Mouse (Mus musculus) liver, embryonic 14.5 days (tissue): ENCODE results near the gene Grhl3. TPM values are rescaled to one million over a fixed set of nuclear protein-coding genes. Genes with fewer than 3 reads are reported as not detected.

ENCODE experiments used
- ATAC-seq: fragments of 200-750 bp; cut with Nextera tagmentation; 2 replicates; pipeline ENCODE4 v1.8.0; 2017; ENCODE audit warnings: moderate number of reproducible peaks, mild to moderate bottlenecking, moderate library complexity; ENCODE audit not compliant: insufficient read depth
- DNase-seq, 3 experiments: peaks; one replicate each; pipeline ENCODE4 v3.0.0-alpha.2; 2012 to 2013; ENCODE audit warnings: low read depth in 3 of 3, low spot score in 3 of 3
- H3K27ac ChIP-seq: fragments of 300-500 bp; sonication (generic); 2 replicates; pipeline ENCODE4 v1.5.1; 2014; ENCODE audit warnings: moderate library complexity, mild to moderate bottlenecking, control low read depth, inconsistent platforms
- H3K27me3 ChIP-seq: fragments of 300-500 bp; sonication (generic); 2 replicates; pipeline ENCODE4 v1.6.1; 2014; ENCODE audit warnings: mild to moderate bottlenecking, low read length, moderate library complexity; ENCODE audit not compliant: control insufficient read depth, insufficient read depth
- H3K36me3 ChIP-seq: fragments of 300-500 bp; sonication (generic); replicated peaks from 2 replicates; pipeline ENCODE4 v1.6.1; 2014; ENCODE audit warnings: low read depth; ENCODE audit not compliant: control insufficient read depth, insufficient read depth
- H3K4me1 ChIP-seq, 2 experiments: fragments of 200-500 bp in 1 of 2; fragments of 300-500 bp in 1 of 2; sonication (generic) in 1 of 2; replicated peaks; 2 replicates each; pipeline ENCODE4 v1.6.1; 2012 to 2014; ENCODE audit warnings: antibody characterized with exemption in 1 of 2, inconsistent platforms in 1 of 2, low read length in 1 of 2; ENCODE audit not compliant: control insufficient read depth in 2 of 2, insufficient read depth in 2 of 2
- H3K4me2 ChIP-seq: fragments of 300-500 bp; sonication (generic); 2 replicates; pipeline ENCODE4 v1.6.1; 2014; ENCODE audit warnings: low read depth, mild to moderate bottlenecking, control low read depth, moderate library complexity
- H3K4me3 ChIP-seq, 2 experiments: fragments of 200-500 bp in 1 of 2; fragments of 300-500 bp in 1 of 2; sonication (generic) in 1 of 2; 2 replicates each; pipeline ENCODE4 v1.5.1; 2012 to 2014; ENCODE audit warnings: low read depth in 2 of 2, low read length in 2 of 2, mild to moderate bottlenecking in 2 of 2, control low read depth in 1 of 2, inconsistent platforms in 1 of 2, moderate library complexity in 1 of 2; ENCODE audit not compliant: insufficient read depth in 1 of 2
- H3K9ac ChIP-seq: fragments of 300-500 bp; sonication (generic); replicated peaks from 2 replicates; pipeline ENCODE4 v1.6.1; 2014; ENCODE audit warnings: mild to moderate bottlenecking, control low read depth, moderate library complexity
- H3K9me3 ChIP-seq: fragments of 300-500 bp; sonication (generic); 2 replicates; pipeline ENCODE4 v1.6.1; 2016; ENCODE audit warnings: low read length, mixed read lengths; ENCODE audit not compliant: control insufficient read depth
- CTCF ChIP-seq: IDR thresholded peaks from 2 replicates; pipeline ENCODE4 v1.5.1; 2016; ENCODE audit warnings: antibody characterized with exemption, low read depth, control low read depth
- EP300 ChIP-seq: IDR thresholded peaks from 2 replicates; pipeline ENCODE4 v1.6.1; 2016; ENCODE audit warnings: antibody characterized with exemption, low read depth
- WGBS: fragments of 180-500 bp; shearing (Covaris S2); extraction: QIAGEN DNeasy Blood & Tissue Kit; methylation state at CpG from one replicate; pipeline ENCODE4 v1.1.7; 2014; ENCODE audit not compliant: insufficient replicate concordance; 5-methylcytosine and 5-hydroxymethylcytosine counted together
- polyA plus RNA-seq, 2 experiments: library from polyadenylated mRNA; depleted of rRNA in 1 of 2; stranded (reverse) in 1 of 2; unstranded in 1 of 2; fragments of >200 nt; fragmentation: Nextera tagmentation in 1 of 2; extraction: Ambion mirVana in 1 of 2; gene quantifications; 2 replicates each; pipeline versions ENCODE4 v1.2.1 to v1.2.3; 2012 to 2014

Gene Grhl3
- polyA plus RNA-seq, 2 experiments, result 0.11 to 0.13 TPM

DNA sequence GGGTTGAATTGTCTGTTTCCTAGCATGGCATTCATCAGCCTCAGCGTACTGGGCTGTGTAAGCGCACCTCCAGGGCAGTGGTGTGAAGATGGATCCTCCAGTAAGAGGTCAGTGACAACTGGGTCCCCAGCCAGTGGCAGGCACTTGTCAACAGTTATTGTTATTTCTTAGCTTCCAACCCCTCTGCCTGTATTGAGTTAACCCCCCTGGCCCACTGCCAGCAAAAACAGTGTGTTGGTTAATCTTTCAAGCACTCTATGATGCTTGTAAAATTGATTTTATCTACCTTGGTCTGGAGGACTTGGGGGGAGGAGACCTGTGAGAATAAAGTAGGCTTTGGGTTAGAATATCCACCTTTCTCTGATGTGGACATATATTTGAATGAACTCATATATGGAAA lies 29.1 kb downstream of the Grhl3 start:
- Histone ChIP-seq H3K36me3 (no peaks in the 10 kb centered on the region), H3K9ac (no peak overlapping the region), H3K27me3 (no peaks in the 10 kb centered on the region), H3K4me2 (no peak overlapping the region), H3K9me3 (no peaks in the 10 kb centered on the region), H3K4me1 (no peaks in the 10 kb centered on the region), H3K4me3 (no peak overlapping the region), H3K27ac (no peak overlapping the region)
- TF ChIP-seq EP300 (no peak), CTCF (no peak)
- ATAC-seq (no peak), DNase-seq (no peak)
- WGBS, result 67% methylated on average over 2 of the region's 2 CpGs

DNA sequence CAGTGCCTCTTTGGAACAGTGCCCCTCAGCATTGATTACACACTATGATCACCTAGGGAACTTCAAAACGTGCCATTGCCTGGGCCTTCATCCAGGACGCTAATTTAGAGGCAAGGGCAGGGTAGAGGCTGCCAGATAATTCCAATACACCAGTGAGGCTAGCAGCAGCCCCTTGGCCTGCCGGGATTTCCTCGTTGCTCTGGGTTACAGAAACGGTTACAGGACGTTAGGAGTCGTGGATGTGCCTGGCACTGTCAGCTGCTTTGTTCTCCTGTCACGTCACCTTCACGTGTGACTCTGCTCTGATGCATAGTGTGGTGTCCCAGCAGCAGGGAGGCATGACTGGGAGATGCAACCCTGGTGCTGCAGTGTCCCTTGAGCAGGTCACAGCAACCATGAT lies 33.4 kb downstream of the Grhl3 start:
- 67% methylated on average over 9 of the region's 9 CpGs for WGBS

DNA sequence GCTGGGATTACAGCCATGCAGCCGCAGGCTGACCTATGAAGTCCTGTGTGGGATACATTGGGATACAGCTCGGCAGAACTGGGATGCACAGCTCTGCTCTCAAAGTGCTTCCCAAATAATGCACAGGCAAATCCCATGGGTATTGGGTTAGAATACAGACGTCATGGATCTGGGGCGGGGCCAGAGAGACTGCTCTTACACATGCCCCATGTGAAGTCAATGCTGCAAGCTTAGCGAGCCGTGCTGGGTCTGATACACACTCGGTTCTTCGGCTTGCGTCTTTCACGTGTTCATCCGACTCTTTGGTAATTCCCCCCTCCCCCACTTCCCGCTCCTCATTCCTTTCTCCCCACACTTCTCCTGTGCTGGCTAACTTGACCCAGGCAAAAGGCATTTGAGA lies 34.4 kb downstream of the Grhl3 start:
- H3K4me2 ChIP-seq, result no peak overlapping the region
- no peaks in the 10 kb centered on the region for H3K27me3 ChIP-seq
- no peaks in the 10 kb centered on the region for H3K4me1 ChIP-seq
- DNase-seq, result no peak
- ATAC-seq, result no peak
- no peak overlapping the region for H3K27ac ChIP-seq
- no peak overlapping the region for H3K9ac ChIP-seq
- H3K36me3 ChIP-seq, result no peaks in the 10 kb centered on the region
- 74% methylated on average over 12 of the region's 12 CpGs for WGBS
- TF ChIP-seq CTCF (no peak), EP300 (no peak)
- no peaks in the 10 kb centered on the region for H3K9me3 ChIP-seq
- no peak overlapping the region for H3K4me3 ChIP-seq

More for the DNA sequence above, 33.4 kb downstream of the Grhl3 start:
- no peaks in the 10 kb centered on the region for H3K36me3 ChIP-seq
- DNase-seq, result no peak
- TF ChIP-seq EP300 (no peak), CTCF (no peak)
- no peaks in the 10 kb centered on the region for H3K27me3 ChIP-seq
- no peak overlapping the region for H3K27ac ChIP-seq
- no peak overlapping the region for H3K4me2 ChIP-seq
- no peaks in the 10 kb centered on the region for H3K4me1 ChIP-seq
- H3K4me3 ChIP-seq, result no peak overlapping the region
- no peak for ATAC-seq
- no peaks in the 10 kb centered on the region for H3K9me3 ChIP-seq
- no peak overlapping the region for H3K9ac ChIP-seq

DNA sequence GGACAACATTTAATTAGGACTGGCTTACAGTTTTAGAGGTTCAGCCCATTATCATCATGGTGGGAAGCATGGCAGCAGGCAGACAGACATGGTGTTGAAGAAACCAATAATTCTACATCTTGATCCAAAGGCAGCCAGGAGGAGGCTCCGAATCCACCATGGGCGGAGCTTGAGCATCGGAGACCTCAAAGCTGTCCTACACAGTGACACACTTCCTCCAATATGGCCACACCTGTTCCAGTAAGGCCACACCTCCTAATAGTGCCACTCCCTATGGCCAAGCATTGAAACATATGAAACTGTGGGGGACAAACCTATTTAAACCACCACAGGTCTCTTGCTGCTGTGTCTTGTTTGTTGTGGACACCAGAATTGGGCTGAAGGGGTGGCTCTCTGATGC lies 38.4 kb downstream of the Grhl3 start:
- H3K4me2 ChIP-seq, result no peak overlapping the region
- no peaks in the 10 kb centered on the region for H3K36me3 ChIP-seq
- DNase-seq (no peak), ATAC-seq (no peak)
- no peaks in the 10 kb centered on the region for H3K27me3 ChIP-seq
- H3K27ac ChIP-seq, result no peak overlapping the region
- H3K9ac ChIP-seq, result no peak overlapping the region
- no peaks in the 10 kb centered on the region for H3K4me1 ChIP-seq
- peaks cover 4% of the 10 kb centered on the region; the same call in 1 of the 2 replicates for H3K9me3 ChIP-seq
- TF ChIP-seq EP300 (no peak), CTCF (no peak)
- H3K4me3 ChIP-seq, result no peak overlapping the region
- 82% methylated on average over 3 of the region's 3 CpGs for WGBS

DNA sequence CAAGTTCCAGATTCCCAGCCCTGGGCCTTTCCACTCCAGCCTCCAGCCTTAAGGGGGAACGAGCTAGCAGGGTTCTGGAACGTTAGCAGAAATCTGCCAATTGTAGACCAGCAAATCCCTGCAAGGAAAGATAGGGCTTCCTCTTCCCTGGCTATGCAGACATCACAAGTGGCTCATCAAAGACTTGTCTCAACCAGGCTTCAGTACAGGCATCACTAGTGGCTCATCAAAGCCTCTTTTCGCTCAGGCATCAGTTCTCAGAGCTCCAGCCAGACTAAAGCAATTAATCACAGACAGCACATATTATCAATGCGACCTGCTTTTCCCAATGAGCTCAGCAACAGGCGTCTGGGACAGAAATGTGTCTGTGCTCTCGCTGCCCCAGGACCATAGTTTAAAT lies 40.4 kb downstream of the Grhl3 start:
- no peak for TF ChIP-seq CTCF
- no peak for TF ChIP-seq EP300
- Histone ChIP-seq H3K27me3 (no peaks in the 10 kb centered on the region), H3K36me3 (no peaks in the 10 kb centered on the region), H3K4me3 (no peak overlapping the region), H3K4me1 (no peaks in the 10 kb centered on the region), H3K4me2 (no peak overlapping the region), H3K9me3 (peaks cover 4% of the 10 kb centered on the region; the same call in 1 of the 2 replicates), H3K9ac (no peak overlapping the region), H3K27ac (no peak overlapping the region)
- ATAC-seq (no peak), DNase-seq (no peak)
- 45% methylated on average over 6 of the region's 6 CpGs for WGBS
